Mouse (Mus musculus): ENCODE measurements around the gene Olfr175-ps1. TPM values are rescaled to one million over a fixed set of nuclear protein-coding genes. Genes with fewer than 3 reads are reported as not detected.

The Olfr175-ps1 gene
- polyA plus RNA-seq (2012; ENCODE audit: low replicate concordance), result not detected in 2 replicates

DNA sequence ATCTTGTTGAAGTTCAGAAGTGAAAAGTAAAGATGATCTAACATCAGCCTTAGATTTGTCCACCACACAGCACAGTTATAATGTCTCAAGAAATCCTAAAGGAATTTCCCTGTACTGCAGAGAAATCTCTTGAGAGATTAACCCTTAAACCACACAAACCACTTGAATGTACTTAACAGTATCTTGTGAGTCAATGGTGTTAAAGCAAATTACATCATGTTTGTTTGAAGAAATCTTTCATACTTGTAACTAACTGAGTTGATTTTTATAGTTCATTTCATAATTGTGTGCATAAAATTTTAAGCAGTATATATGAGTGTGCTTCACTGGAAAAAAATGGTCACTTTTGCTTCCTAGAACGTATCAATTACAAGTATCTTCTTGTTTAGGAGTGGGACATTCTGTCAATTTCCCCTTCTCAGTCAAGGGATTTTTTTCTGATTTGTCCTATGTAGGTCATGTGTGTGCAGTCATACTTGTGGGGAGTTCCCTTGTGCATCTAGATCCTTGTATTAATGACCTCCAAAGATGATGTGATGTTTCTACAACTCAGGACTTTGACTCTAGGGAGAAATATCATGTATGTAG is at the start of gene Olfr175-ps1:
Gene Olfr175-ps1, minus strand, starts transcription at position 51 of the 588 bp plus-strand sequence.

DNA sequence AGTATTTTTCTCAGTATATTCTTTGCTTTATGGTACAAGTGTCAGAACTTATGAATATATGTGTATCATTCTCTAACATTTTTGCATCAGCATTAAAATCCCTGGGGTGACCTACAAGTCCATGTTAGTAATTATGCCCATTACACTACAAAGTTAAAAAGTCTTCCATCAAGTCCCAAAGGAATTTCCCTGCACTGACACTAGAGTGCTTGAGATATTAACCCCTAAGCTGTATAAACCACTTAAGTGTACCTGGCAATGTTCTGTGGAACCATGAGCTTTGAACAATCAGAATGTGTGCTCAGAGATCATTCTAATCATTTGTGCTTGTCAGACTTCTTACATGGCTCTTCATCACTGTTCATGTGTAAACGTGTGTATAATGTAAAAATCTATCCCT is 48.1 kb upstream of the Olfr175-ps1 start, which contains the start of gene Olfr177:
Gene Olfr177, minus strand, starts transcription at position 101 of the 400 bp plus-strand sequence.

DNA sequence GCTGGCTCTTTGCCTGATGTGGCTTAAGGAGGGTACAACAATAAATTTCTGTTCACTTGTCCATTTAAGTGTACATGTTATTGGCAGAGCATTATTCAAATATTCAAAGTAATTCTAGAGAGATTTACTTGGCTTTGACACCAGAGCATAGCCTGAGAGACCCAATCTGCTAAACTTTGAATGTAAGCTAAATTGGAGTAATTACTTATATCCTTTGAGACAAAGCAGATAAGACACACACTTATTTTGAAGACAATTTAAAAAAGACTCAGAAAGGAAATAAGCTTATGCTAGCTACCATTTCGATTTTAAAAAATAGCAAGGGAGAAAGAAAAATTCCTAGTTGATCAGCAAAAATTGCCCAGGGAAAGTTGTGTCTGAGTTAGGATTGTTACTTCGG is 26.4 kb downstream of the Olfr175-ps1 start, which contains the start of gene Olfr173:
Gene Olfr173, minus strand, starts transcription at position 101 of the 400 bp plus-strand sequence.

Other genes with a start within 250 kb of the Olfr175-ps1 start
- not detected in 2 replicates for gene Gm813, start 209.8 kb downstream of the Olfr175-ps1 start, polyA plus RNA-seq (2012; ENCODE audit: low replicate concordance)
- gene E330017A01Rik, start 188.0 kb downstream of the Olfr175-ps1 start, polyA plus RNA-seq (2012; ENCODE audit: low replicate concordance), result not detected in 2 replicates
- gene Cpox, start 156.5 kb downstream of the Olfr175-ps1 start, polyA plus RNA-seq (2012; ENCODE audit: low replicate concordance), result 7.4 and 15.5 TPM in 2 replicates
- 0.18 and 0.24 TPM in 2 replicates for gene Gpr15, start 107.7 kb downstream of the Olfr175-ps1 start, polyA plus RNA-seq (2012; ENCODE audit: low replicate concordance)
- gene Cldnd1, start 98.9 kb downstream of the Olfr175-ps1 start, polyA plus RNA-seq (2012; ENCODE audit: low replicate concordance), result 2.6 and 3.2 TPM in 2 replicates
- not detected in 2 replicates for gene Olfr172, start 63.6 kb downstream of the Olfr175-ps1 start, polyA plus RNA-seq (2012; ENCODE audit: low replicate concordance)
- gene Olfr173, start 26.5 kb downstream of the Olfr175-ps1 start, polyA plus RNA-seq (2012; ENCODE audit: low replicate concordance), result not detected in 2 replicates
- gene Olfr177, start 48.0 kb upstream of the Olfr175-ps1 start, polyA plus RNA-seq (2012; ENCODE audit: low replicate concordance), result not detected in 2 replicates
- gene Olfr178, start 65.3 kb upstream of the Olfr175-ps1 start, polyA plus RNA-seq (2012; ENCODE audit: low replicate concordance), result not detected in 2 replicates
- not detected in 2 replicates for gene Olfr181, start 102.0 kb upstream of the Olfr175-ps1 start, polyA plus RNA-seq (2012; ENCODE audit: low replicate concordance)
- gene Olfr180, start 102.6 kb upstream of the Olfr175-ps1 start, polyA plus RNA-seq (2012; ENCODE audit: low replicate concordance), result not detected in 2 replicates
- gene Olfr183, start 168.6 kb upstream of the Olfr175-ps1 start, polyA plus RNA-seq (2012; ENCODE audit: low replicate concordance), result not detected in 2 replicates
- gene Olfr186, start 203.5 kb upstream of the Olfr175-ps1 start, polyA plus RNA-seq (2012; ENCODE audit: low replicate concordance), result not detected in 2 replicates
- not detected in 2 replicates for gene Olfr187, start 213.0 kb upstream of the Olfr175-ps1 start, polyA plus RNA-seq (2012; ENCODE audit: low replicate concordance)